Mouse (Mus musculus) lung, postnatal 36 days (tissue): Measurements from ENCODE around the gene Kdm2b.

Source experiments
- DNase-seq: peaks from one replicate; pipeline ENCODE4 v3.0.0; 2022; ENCODE audit warnings: mixed read lengths

Kdm2b gene

GRCm38 (mm10) chr5:122888612-122889214, 100.9 kb downstream of the Kdm2b start:
- no peak for DNase-seq

GRCm38 (mm10) chr5:122887926-122888611, 101.6 kb downstream of the Kdm2b start:
- DNase-seq, result no peak

GRCm38 (mm10) chr5:122887033-122887432, 102.6 kb downstream of the Kdm2b start:
- DNase-seq, result no peak

GRCm38 (mm10) chr5:122884594-122885348, 104.9 kb downstream of the Kdm2b start:
- no peak for DNase-seq

GRCm38 (mm10) chr5:122883652-122884235, 105.9 kb downstream of the Kdm2b start:
- DNase-seq, result peak; percentile 52

GRCm38 (mm10) chr5:122883237-122883636, 106.4 kb downstream of the Kdm2b start:
- no peak for DNase-seq

GRCm38 (mm10) chr5:122882256-122883050, 107.2 kb downstream of the Kdm2b start:
- DNase-seq, result no peak

- peak; percentile 78 for DNase-seq
Observed at GRCm38 (mm10) chr5:122881313-122881712, 108.3 kb downstream of the Kdm2b start.

- DNase-seq, result no peak
Observed at GRCm38 (mm10) chr5:122880241-122880980, 109.2 kb downstream of the Kdm2b start.

- DNase-seq, result no peak
Observed at GRCm38 (mm10) chr5:122876671-122877070, 113.0 kb downstream of the Kdm2b start.

- DNase-seq, result no peak
Observed at GRCm38 (mm10) chr5:122874359-122874758, 115.3 kb downstream of the Kdm2b start.

GRCm38 (mm10) chr5:122873573-122873972, 116.0 kb downstream of the Kdm2b start:
- no peak for DNase-seq

GRCm38 (mm10) chr5:122872626-122873025, 117.0 kb downstream of the Kdm2b start:
- DNase-seq, result no peak

- no peak for DNase-seq
Observed at GRCm38 (mm10) chr5:122863053-122863452, 126.6 kb downstream of the Kdm2b start.

GRCm38 (mm10) chr5:122855858-122856257, 133.8 kb downstream of the Kdm2b start:
- no peak for DNase-seq

- DNase-seq, result no peak
Observed at GRCm38 (mm10) chr5:122852611-122853010, 137.0 kb downstream of the Kdm2b start.

- peak; percentile 6 for DNase-seq
Observed at GRCm38 (mm10) chr5:122850319-122851002, 139.2 kb downstream of the Kdm2b start.

GRCm38 (mm10) chr5:122849521-122850318, 139.9 kb downstream of the Kdm2b start, which contains the start of gene Rnf34:
Gene Rnf34, plus strand, starts transcription at chr5:122850048.
- DNase-seq, result peak; percentile 99

GRCm38 (mm10) chr5:122843799-122844198, 145.8 kb downstream of the Kdm2b start:
- DNase-seq, result peak; percentile 32

- DNase-seq, result no peak
Observed at GRCm38 (mm10) chr5:122841126-122841525, 148.5 kb downstream of the Kdm2b start.
